Mouse (Mus musculus) CH12.LX (cell line): ENCODE data around the gene Pcdh15. TPM values are rescaled to one million over a fixed set of nuclear protein-coding genes. Genes with fewer than 3 reads are reported as not detected.

Experiments
- DNase-seq: peaks from one replicate; pipeline ENCODE4 v3.0.0-alpha.2; 2013; ENCODE audit errors: extremely low read depth
- H3K27ac ChIP-seq: 2 replicates; pipeline ENCODE4 v1.5.1; 2012; ENCODE audit warnings: low read depth, mild to moderate bottlenecking, control low read depth, moderate library complexity; ENCODE audit not compliant: insufficient read depth
- H3K27me3 ChIP-seq: replicated peaks from 2 replicates; pipeline ENCODE3; 2012; ENCODE audit warnings: inconsistent platforms
- H3K36me3 ChIP-seq, 2 experiments: replicated peaks in 1 of 2; 2 replicates each; pipeline versions ENCODE3 to v1.6.1; 2012; ENCODE audit warnings: inconsistent platforms in 1 of 2, low read length in 1 of 2, mild to moderate bottlenecking in 1 of 2, mixed read lengths in 1 of 2, moderate library complexity in 1 of 2; ENCODE audit not compliant: control insufficient read depth in 1 of 2, insufficient read depth in 1 of 2
- H3K4me1 ChIP-seq, 2 experiments: 2 replicates each; pipeline ENCODE4 v1.6.1; 2012; ENCODE audit warnings: inconsistent platforms in 1 of 2, moderate library complexity in 1 of 2; ENCODE audit not compliant: insufficient read depth in 2 of 2, control insufficient read depth in 1 of 2
- H3K4me2 ChIP-seq: 2 replicates; pipeline ENCODE4 v1.6.1; 2012; ENCODE audit warnings: low read depth, mild to moderate bottlenecking, control low read depth; ENCODE audit not compliant: poor library complexity, insufficient read depth, severe bottlenecking
- H3K4me3 ChIP-seq, 3 experiments: fragments of 150-350 bp in 1 of 3; sonication (generic) in 1 of 3; replicated peaks in 1 of 3; 2 replicates each; pipeline versions ENCODE3 to v1.5.1; 2011 to 2012; ENCODE audit warnings: low read depth in 2 of 3, low read length in 2 of 3, mild to moderate bottlenecking in 2 of 3, moderate library complexity in 2 of 3, control low read depth in 1 of 3, improper control_type of control experiment in 1 of 3, inconsistent platforms in 1 of 3, mixed read lengths in 1 of 3; ENCODE audit not compliant: poor library complexity in 1 of 3
- H3K79me2 ChIP-seq: replicated peaks from 2 replicates; pipeline ENCODE4 v1.6.1; 2012; ENCODE audit warnings: mild to moderate bottlenecking, moderate library complexity; ENCODE audit not compliant: control insufficient read depth, poor library complexity, insufficient read depth, severe bottlenecking; ENCODE audit errors: extremely low read depth
- H3K9ac ChIP-seq: 2 replicates; pipeline ENCODE4 v1.6.1; 2012; ENCODE audit warnings: low read depth, mild to moderate bottlenecking, control low read depth, moderate library complexity; ENCODE audit not compliant: insufficient read depth
- H3K9me3 ChIP-seq: replicated peaks from 2 replicates; pipeline ENCODE3; 2012; ENCODE audit warnings: low read length, inconsistent platforms, mixed read lengths
- BHLHE40 ChIP-seq: IDR thresholded peaks from 2 replicates; pipeline ENCODE4 v1.6.1; 2011; ENCODE audit warnings: mild to moderate bottlenecking, low read depth, low read length, improper control_type of control experiment
- CHD2 ChIP-seq: IDR thresholded peaks from 2 replicates; pipeline ENCODE4 v1.6.1; 2011; ENCODE audit warnings: low read length, improper control_type of control experiment
- CTCF ChIP-seq, 2 experiments: IDR thresholded peaks in 1 of 2; conservative IDR thresholded peaks in 1 of 2; 2 replicates each; pipeline ENCODE4 v1.5.1; 2011 to 2012; ENCODE audit warnings: low read depth in 2 of 2, low read length in 2 of 2, improper control_type of control experiment in 1 of 2, inconsistent platforms in 1 of 2, mild to moderate bottlenecking in 1 of 2, moderate library complexity in 1 of 2
- E2F4 ChIP-seq: IDR thresholded peaks from 2 replicates; pipeline ENCODE4 v1.6.1; 2011; ENCODE audit warnings: low read depth, low read length, improper control_type of control experiment; ENCODE audit not compliant: insufficient replicate concordance
- ELF1 ChIP-seq: IDR thresholded peaks from 2 replicates; pipeline ENCODE4 v1.6.1; 2014; ENCODE audit warnings: low read depth, mild to moderate bottlenecking, inconsistent platforms, low read length, improper control_type of control experiment
- ETS1 ChIP-seq: conservative IDR thresholded peaks from 2 replicates; pipeline ENCODE4 v1.6.1; 2012; ENCODE audit warnings: low read depth, mild to moderate bottlenecking, inconsistent platforms, low read length, improper control_type of control experiment, moderate library complexity
- GABPA ChIP-seq: IDR thresholded peaks from 2 replicates; pipeline ENCODE4 v1.6.1; 2012; ENCODE audit warnings: low read depth, low read length, improper control_type of control experiment, inconsistent platforms; ENCODE audit not compliant: insufficient replicate concordance
- HCFC1 ChIP-seq: IDR thresholded peaks from 2 replicates; pipeline ENCODE4 v1.6.1; 2012; ENCODE audit warnings: low read depth, mild to moderate bottlenecking, inconsistent platforms, low read length, improper control_type of control experiment
- JUN ChIP-seq: IDR thresholded peaks from 2 replicates; pipeline ENCODE4 v1.6.1; 2011; ENCODE audit warnings: low read depth, mild to moderate bottlenecking, low read length, improper control_type of control experiment, moderate library complexity; ENCODE audit not compliant: insufficient read depth
- JUND ChIP-seq: conservative IDR thresholded peaks from 2 replicates; pipeline ENCODE4 v1.6.1; 2011; ENCODE audit warnings: low read depth, low read length, improper control_type of control experiment
- MAFK ChIP-seq: IDR thresholded peaks from 2 replicates; pipeline ENCODE4 v1.6.1; 2011; ENCODE audit warnings: low read length, improper control_type of control experiment; ENCODE audit not compliant: insufficient replicate concordance
- NELFE ChIP-seq: IDR thresholded peaks from 2 replicates; pipeline ENCODE4 v1.6.1; 2011; ENCODE audit warnings: low read depth, low read length, improper control_type of control experiment
- NRF1 ChIP-seq: IDR thresholded peaks from 2 replicates; pipeline ENCODE4 v1.6.1; 2014; ENCODE audit warnings: low read depth, mild to moderate bottlenecking, inconsistent platforms, low read length, improper control_type of control experiment, moderate library complexity
- PAX5 ChIP-seq: IDR thresholded peaks from 2 replicates; pipeline ENCODE4 v1.6.1; 2012; ENCODE audit warnings: low read length, inconsistent platforms, mixed read lengths
- POLR2A ChIP-seq: IDR thresholded peaks from 2 replicates; pipeline ENCODE4 v1.6.1; 2011; ENCODE audit warnings: low read depth, mild to moderate bottlenecking, improper control_type of control experiment, low read length
- POLR2AphosphoS2 ChIP-seq: IDR thresholded peaks from 2 replicates; pipeline ENCODE4 v1.6.1; 2011; ENCODE audit warnings: low read depth, low read length, improper control_type of control experiment
- TBP ChIP-seq: conservative IDR thresholded peaks from 2 replicates; pipeline ENCODE4 v1.6.1; 2011; ENCODE audit warnings: low read depth, low read length, improper control_type of control experiment
- ZMIZ1 ChIP-seq: IDR thresholded peaks from 2 replicates; pipeline ENCODE4 v1.6.1; 2012; ENCODE audit warnings: low read depth, mild to moderate bottlenecking, inconsistent platforms, low read length, improper control_type of control experiment
- dilution Hi-C: fragments of 300-500 bp; cut with MboI; formaldehyde crosslinking; loops from 2 replicates; pipeline ENCODE4 v1.14.3; 2020; ENCODE audit warnings: low sequenced_read_pairs; ENCODE audit not compliant: extremely low pct_unique_long_range_greater_than_20kb, extremely low pct_ligation_motif_present
- in situ Hi-C: fragments of 300-500 bp; cut with MboI; formaldehyde crosslinking; loops from 3 replicates; pipeline ENCODE4 v1.14.3; 2019; ENCODE audit warnings: low sequenced_read_pairs, low pct_ligation_motif_present, low pct_unique_long_range_greater_than_20kb, mixed read lengths
- polyA plus RNA-seq: library from polyadenylated mRNA; unstranded; fragments of >175 nt; gene quantifications from 2 replicates; pipeline ENCODE4 v1.2.1, GENCODE M21; 2012; ENCODE audit warnings: low read depth; ENCODE audit not compliant: insufficient read length
- total RNA-seq, 2 experiments: library from RNA; depleted of rRNA; stranded (reverse); fragments of 300-350 nt in 1 of 2; fragments of >200 nt in 1 of 2; gene quantifications; 2 replicates each; pipeline ENCODE4 v1.2.3; 2012 to 2014

Gene Pcdh15
- total and polyA plus RNA-seq, 3 experiments, result not detected

GRCm38 (mm10) chr10:73519438-73519837, 420.3 kb downstream of the Pcdh15 start:
- Histone ChIP-seq H3K4me3 (no peak overlapping the region), H3K4me2 (no peak overlapping the region), H3K9ac (no peak overlapping the region), H3K27me3 (no peaks in the 10 kb centered on the region), H3K4me1 (no peaks in the 10 kb centered on the region), H3K27ac (no peak overlapping the region), H3K36me3 (no peaks in the 10 kb centered on the region), H3K9me3 (peaks cover 33% of the 10 kb centered on the region), H3K79me2 (no peaks in the 10 kb centered on the region)
- in situ Hi-C loops, result no loop called here
- DNase-seq, result no peak
- TF ChIP-seq CTCF (conservative IDR thresholded peaks at IDR 0.05 in 1 of 2, IDR thresholded peaks at IDR 0.05 in 1 of 2; ENCODE audit: low read depth in 2 of 2, low read length in 2 of 2), result no peak
- no peak for TF ChIP-seq CHD2
- no peak for TF ChIP-seq PAX5
- TF ChIP-seq ELF1, result no peak
- no peak for TF ChIP-seq MAFK
- no peak for TF ChIP-seq GABPA
- no peak for TF ChIP-seq ETS1
- no peak for TF ChIP-seq BHLHE40
- TF ChIP-seq POLR2A, result no peak
- dilution Hi-C loops, result no loop called here

- H3K27ac ChIP-seq, result no peak overlapping the region
- in situ Hi-C loops (no loop called here), dilution Hi-C loops (no loop called here)
- no peak overlapping the region for H3K4me2 ChIP-seq
- H3K27me3 ChIP-seq, result no peaks in the 10 kb centered on the region
- TF ChIP-seq NELFE, result no peak
- no peak for TF ChIP-seq NRF1
- no peak for TF ChIP-seq E2F4
- no peak for TF ChIP-seq TBP
- TF ChIP-seq ZMIZ1, result no peak
- no peak for TF ChIP-seq POLR2AphosphoS2
- TF ChIP-seq JUND, result no peak
- TF ChIP-seq MAFK, result no peak
- no peak for TF ChIP-seq HCFC1
- TF ChIP-seq JUN, result no peak
- TF ChIP-seq, all 38 proteins: peak for 0
- Histone ChIP-seq H3K79me2 (no peaks in the 10 kb centered on the region), H3K36me3 (no peaks in the 10 kb centered on the region), H3K9me3 (peaks cover 28% of the 10 kb centered on the region), H3K4me3 (no peak overlapping the region), H3K4me1 (no peaks in the 10 kb centered on the region), H3K9ac (no peak overlapping the region)
- DNase-seq, result no peak
Measured at GRCm38 (mm10) chr10:73552831-73553230, 453.7 kb downstream of the Pcdh15 start.
